Mouse (Mus musculus): ENCODE results near the gene Tll2. TPM values are rescaled to one million over a fixed set of nuclear protein-coding genes. Genes with fewer than 3 reads are reported as not detected.
A peak's percentile ranks its signal among the peaks of the same experiment; 100 is the strongest.

Tll2 gene
- polyA plus RNA-seq, 1 experiment from 2014 or later, result not detected

- Histone ChIP-seq H3K9ac (replicated peaks; ENCODE audit: low read depth) (no peak overlapping the region), H3K4me1 (ENCODE audit: insufficient read depth, low read depth, low read length) (no peaks in the 10 kb centered on the region), H3K27ac (ENCODE audit: low read length) (no peak overlapping the region), H3K4me3 (ENCODE audit: low read depth, low read length) (no peak overlapping the region), H3K9me3 (ENCODE audit: low read length) (no peaks in the 10 kb centered on the region), H3K27me3 (replicated peaks; ENCODE audit: insufficient read depth, low read length) (no peaks in the 10 kb centered on the region), H3K4me2 (replicated peaks; ENCODE audit: low read depth, low read length) (no peak overlapping the region), H3K36me3 (ENCODE audit: insufficient read depth, low read length) (no peaks in the 10 kb centered on the region)
- no peak for TF ChIP-seq EP300 (IDR thresholded peaks at IDR 0.05)
- no peak for TF ChIP-seq CTCF (IDR thresholded peaks at IDR 0.05)
- 63% methylated on average over 7 of the region's 7 CpGs for WGBS
- peak; percentile 16; the same call in 1 of the 2 replicates for ATAC-seq
- DNase-seq (ENCODE audit: low spot score), result peak; percentile 49
Measured at GRCm38 (mm10) chr19:41151321-41152015, 55.2 kb downstream of the Tll2 start.

- TF ChIP-seq CTCF (IDR thresholded peaks at IDR 0.05), result no peak
- no peak for TF ChIP-seq EP300 (IDR thresholded peaks at IDR 0.05)
- ATAC-seq (no peak), DNase-seq (ENCODE audit: low spot score) (no peak)
- WGBS, result 67% methylated on average over 8 of the region's 8 CpGs
- H3K9me3 ChIP-seq (ENCODE audit: low read length), result no peaks in the 10 kb centered on the region
- H3K4me2 ChIP-seq (replicated peaks; ENCODE audit: low read depth, low read length), result no peak overlapping the region
- no peak overlapping the region for H3K4me3 ChIP-seq (ENCODE audit: low read depth, low read length)
- no peaks in the 10 kb centered on the region for H3K4me1 ChIP-seq (ENCODE audit: insufficient read depth, low read depth, low read length)
- H3K27ac ChIP-seq (ENCODE audit: low read length), result no peak overlapping the region
- H3K36me3 ChIP-seq (ENCODE audit: insufficient read depth, low read length), result no peaks in the 10 kb centered on the region
- H3K9ac ChIP-seq (replicated peaks; ENCODE audit: low read depth), result no peak overlapping the region
- no peaks in the 10 kb centered on the region for H3K27me3 ChIP-seq (replicated peaks; ENCODE audit: insufficient read depth, low read length)
Measured at GRCm38 (mm10) chr19:41140961-41141360, 65.7 kb downstream of the Tll2 start.

DNA sequence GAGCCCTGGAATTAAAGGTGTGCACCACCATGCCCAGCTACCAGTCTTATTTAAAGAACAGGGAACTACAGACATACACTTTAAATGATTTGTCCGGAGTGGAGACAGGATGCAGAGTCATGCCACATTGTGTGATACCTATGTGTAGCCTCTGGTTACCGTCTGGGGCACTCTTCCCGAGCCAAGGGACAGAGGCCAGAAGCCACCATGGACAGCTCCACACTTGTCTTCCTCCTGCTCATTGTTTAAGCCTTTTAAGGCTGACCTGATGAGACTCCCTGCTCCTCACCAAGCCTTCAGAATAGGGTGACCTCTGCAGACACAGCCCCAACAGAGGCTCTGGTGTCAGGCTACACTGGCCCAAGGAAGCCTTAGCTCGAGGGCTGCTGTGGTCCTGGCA is 67.0 kb downstream of the Tll2 start:
- DNase-seq (ENCODE audit: low spot score) (no peak), ATAC-seq (no peak)
- Histone ChIP-seq H3K9ac (replicated peaks; ENCODE audit: low read depth) (no peak overlapping the region), H3K4me2 (replicated peaks; ENCODE audit: low read depth, low read length) (no peak overlapping the region), H3K27ac (ENCODE audit: low read length) (no peak overlapping the region), H3K9me3 (ENCODE audit: low read length) (no peaks in the 10 kb centered on the region), H3K4me1 (ENCODE audit: insufficient read depth, low read depth, low read length) (no peaks in the 10 kb centered on the region), H3K4me3 (ENCODE audit: low read depth, low read length) (no peak overlapping the region), H3K27me3 (replicated peaks; ENCODE audit: insufficient read depth, low read length) (no peaks in the 10 kb centered on the region), H3K36me3 (ENCODE audit: insufficient read depth, low read length) (no peaks in the 10 kb centered on the region)
- TF ChIP-seq CTCF (IDR thresholded peaks at IDR 0.05) (no peak), EP300 (IDR thresholded peaks at IDR 0.05) (no peak)
- 48% methylated on average over 4 of the region's 4 CpGs for WGBS

DNA sequence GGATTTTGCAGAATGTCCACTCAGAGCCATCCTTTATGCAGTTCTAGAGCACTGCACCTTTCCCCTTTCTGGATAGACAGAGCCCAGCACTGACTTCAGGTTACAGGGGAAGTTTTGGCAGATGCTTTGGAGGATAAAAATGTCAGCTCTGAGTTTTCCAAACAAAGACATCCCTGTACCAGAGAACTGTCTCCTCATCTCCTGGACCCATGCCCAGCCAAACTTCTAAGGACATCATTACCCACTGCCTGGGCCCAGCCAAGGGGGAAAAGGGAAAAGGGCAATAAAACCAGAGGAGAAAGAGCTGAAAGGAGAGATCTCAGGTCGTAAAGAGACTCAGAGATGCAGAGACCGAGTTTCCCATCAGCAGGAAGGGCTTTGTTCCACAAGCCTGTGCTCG is 83.6 kb downstream of the Tll2 start:
- H3K4me3 ChIP-seq (ENCODE audit: low read depth, low read length), result no peak overlapping the region
- TF ChIP-seq CTCF (IDR thresholded peaks at IDR 0.05) (no peak), EP300 (IDR thresholded peaks at IDR 0.05) (no peak)
- no peak for ATAC-seq

DNA sequence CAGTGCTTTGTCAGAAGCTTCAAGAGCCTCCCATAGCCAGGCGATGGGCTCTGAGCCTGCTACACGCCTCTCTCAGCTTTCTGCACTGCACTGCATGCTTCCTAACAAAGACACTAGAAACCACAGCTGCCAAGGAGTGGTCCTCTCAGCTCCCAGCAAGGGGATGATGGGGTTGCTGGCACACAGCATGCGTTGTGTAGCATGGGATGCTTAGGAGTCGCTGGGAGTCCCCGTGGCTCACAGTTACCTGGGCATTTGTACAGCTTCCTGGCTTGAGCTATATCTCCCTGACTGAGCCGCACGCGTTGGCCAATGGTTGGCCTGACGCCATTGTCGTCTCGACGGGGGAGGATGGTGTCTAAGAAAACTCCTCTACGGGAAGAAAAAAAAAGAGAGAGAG is 86.7 kb downstream of the Tll2 start:
- H3K4me1 ChIP-seq (ENCODE audit: insufficient read depth, low read depth, low read length), result no peaks in the 10 kb centered on the region
- WGBS, result 82% methylated on average over 13 of the region's 13 CpGs
- no peak overlapping the region for H3K9ac ChIP-seq (replicated peaks; ENCODE audit: low read depth)
- no peak overlapping the region for H3K4me3 ChIP-seq (ENCODE audit: low read depth, low read length)
- DNase-seq (ENCODE audit: low spot score) (no peak), ATAC-seq (no peak)
- no peaks in the 10 kb centered on the region for H3K36me3 ChIP-seq (ENCODE audit: insufficient read depth, low read length)
- no peak overlapping the region for H3K4me2 ChIP-seq (replicated peaks; ENCODE audit: low read depth, low read length)
- no peaks in the 10 kb centered on the region for H3K27me3 ChIP-seq (replicated peaks; ENCODE audit: insufficient read depth, low read length)
- H3K9me3 ChIP-seq (ENCODE audit: low read length), result no peaks in the 10 kb centered on the region
- H3K27ac ChIP-seq (ENCODE audit: low read length), result no peak overlapping the region
- no peak for TF ChIP-seq EP300 (IDR thresholded peaks at IDR 0.05)
- TF ChIP-seq CTCF (IDR thresholded peaks at IDR 0.05), result no peak

More for the DNA sequence above, 83.6 kb downstream of the Tll2 start:
- Histone ChIP-seq H3K9ac (replicated peaks; ENCODE audit: low read depth) (no peak overlapping the region), H3K27ac (ENCODE audit: low read length) (no peak overlapping the region), H3K4me1 (ENCODE audit: insufficient read depth, low read depth, low read length) (no peaks in the 10 kb centered on the region), H3K27me3 (replicated peaks; ENCODE audit: insufficient read depth, low read length) (no peaks in the 10 kb centered on the region), H3K4me2 (replicated peaks; ENCODE audit: low read depth, low read length) (no peak overlapping the region), H3K36me3 (ENCODE audit: insufficient read depth, low read length) (no peaks in the 10 kb centered on the region), H3K9me3 (ENCODE audit: low read length) (no peaks in the 10 kb centered on the region)
- 60% methylated on average over 3 of the region's 3 CpGs for WGBS
- DNase-seq (ENCODE audit: low spot score), result no peak

GRCm38 (mm10) chr19:41118346-41118745 is 88.3 kb downstream of the Tll2 start:
- Histone ChIP-seq H3K4me3 (ENCODE audit: low read depth, low read length) (no peak overlapping the region), H3K9me3 (ENCODE audit: low read length) (no peaks in the 10 kb centered on the region), H3K27ac (ENCODE audit: low read length) (no peak overlapping the region), H3K36me3 (ENCODE audit: insufficient read depth, low read length) (no peaks in the 10 kb centered on the region), H3K4me1 (ENCODE audit: insufficient read depth, low read depth, low read length) (no peaks in the 10 kb centered on the region), H3K9ac (replicated peaks; ENCODE audit: low read depth) (no peak overlapping the region), H3K4me2 (replicated peaks; ENCODE audit: low read depth, low read length) (no peak overlapping the region), H3K27me3 (replicated peaks; ENCODE audit: insufficient read depth, low read length) (no peaks in the 10 kb centered on the region)
- TF ChIP-seq EP300 (IDR thresholded peaks at IDR 0.05) (no peak), CTCF (IDR thresholded peaks at IDR 0.05) (no peak)
- ATAC-seq, result no peak
- WGBS, result 39% methylated on average over 6 of the region's 6 CpGs
- DNase-seq (ENCODE audit: low spot score), result peak; percentile 29

Data from lung, postnatal 0 days (tissue).